Mouse (Mus musculus) forebrain, embryonic 14.5 days (tissue): ENCODE measurements around the gene Sema3d. TPM values are rescaled to one million over a fixed set of nuclear protein-coding genes. Genes with fewer than 3 reads are reported as not detected.
A peak's percentile ranks its signal among the peaks of the same experiment; 100 is the strongest.

Source experiments
- ATAC-seq: fragments of 200-750 bp; cut with Nextera tagmentation; 2 replicates; pipeline ENCODE4 v1.8.0; 2017; ENCODE audit warnings: mild to moderate bottlenecking, moderate library complexity
- DNase-seq: peaks from one replicate; pipeline ENCODE4 v3.0.0-alpha.2; 2015; ENCODE audit warnings: low spot score
- H3K27ac ChIP-seq: fragments of 300-500 bp; sonication (generic); 2 replicates; pipeline ENCODE4 v1.5.1; 2014; ENCODE audit warnings: low read depth, mild to moderate bottlenecking, control low read depth, low read length, moderate library complexity
- H3K27me3 ChIP-seq: fragments of 300-500 bp; sonication (generic); replicated peaks from 2 replicates; pipeline ENCODE4 v1.6.1; 2014; ENCODE audit warnings: low read length, control low read depth, mixed read lengths; ENCODE audit not compliant: control insufficient read depth, insufficient read depth
- H3K36me3 ChIP-seq: fragments of 300-500 bp; sonication (generic); 2 replicates; pipeline ENCODE4 v1.6.1; 2014; ENCODE audit warnings: low read length, control low read depth; ENCODE audit not compliant: control insufficient read depth, insufficient read depth
- H3K4me1 ChIP-seq: fragments of 300-500 bp; sonication (generic); 2 replicates; pipeline ENCODE4 v1.6.1; 2014; ENCODE audit warnings: antibody characterized with exemption, low read length, control low read depth; ENCODE audit not compliant: control insufficient read depth, insufficient read depth
- H3K4me2 ChIP-seq: fragments of 300-500 bp; sonication (generic); 2 replicates; pipeline ENCODE4 v1.6.1; 2014; ENCODE audit warnings: mild to moderate bottlenecking, control low read depth, low read length
- H3K4me3 ChIP-seq: fragments of 300-500 bp; sonication (generic); 2 replicates; pipeline ENCODE4 v1.5.1; 2014; ENCODE audit warnings: low read depth, low read length, control low read depth
- H3K9ac ChIP-seq: fragments of 300-500 bp; sonication (generic); 2 replicates; pipeline ENCODE4 v1.6.1; 2014; ENCODE audit warnings: mild to moderate bottlenecking, low read length, control low read depth, moderate library complexity
- H3K9me3 ChIP-seq: fragments of 300-500 bp; sonication (generic); replicated peaks from 2 replicates; pipeline ENCODE4 v1.6.1; 2016; ENCODE audit warnings: low read length, control low read depth, mixed read lengths; ENCODE audit not compliant: control insufficient read depth
- WGBS: fragments of 180-500 bp; shearing (Covaris S2); extraction: QIAGEN DNeasy Blood & Tissue Kit; methylation state at CpG from one replicate; pipeline ENCODE4 v1.1.7; 2014; 5-methylcytosine and 5-hydroxymethylcytosine counted together
- polyA plus RNA-seq: library from polyadenylated mRNA; unstranded; fragments of >200 nt; fragmentation: Nextera tagmentation; extraction: Ambion mirVana; gene quantifications from 2 replicates; pipeline ENCODE4 v1.2.1, GENCODE M21; 2014

Sema3d gene
- polyA plus RNA-seq, 1 experiment from 2014 or later = 1.3 TPM

DNA sequence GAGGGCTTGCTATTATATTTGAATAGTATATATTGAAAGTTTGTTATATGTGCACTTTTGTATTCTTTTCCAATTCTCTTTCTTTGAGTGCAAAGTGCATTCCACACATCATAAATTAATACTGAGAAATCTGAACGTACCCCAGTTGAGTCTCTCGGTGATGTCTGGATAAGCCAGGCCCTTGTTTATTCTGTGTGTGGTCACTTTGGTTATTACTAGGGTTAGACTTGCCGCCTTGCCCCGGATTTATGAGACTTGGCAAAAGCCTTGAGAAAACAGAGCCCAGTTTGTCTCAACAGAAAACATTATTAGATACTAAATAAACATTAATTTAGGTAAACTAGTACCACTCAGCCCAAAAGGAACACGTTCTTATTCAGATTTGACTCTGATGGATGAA is 40.1 kb downstream of the Sema3d start:
- no peaks in the 10 kb centered on the region for H3K27me3 ChIP-seq
- H3K27ac ChIP-seq = no peak overlapping the region
- no peaks in the 10 kb centered on the region for H3K4me1 ChIP-seq
- 87% methylated on average over 5 of the region's 5 CpGs for WGBS
- H3K9me3 ChIP-seq = no peaks in the 10 kb centered on the region
- H3K36me3 ChIP-seq = no peaks in the 10 kb centered on the region
- no peak overlapping the region for H3K4me3 ChIP-seq
- DNase-seq (no peak), ATAC-seq (no peak)
- H3K4me2 ChIP-seq = no peak overlapping the region
- no peak overlapping the region for H3K9ac ChIP-seq

GRCm38 (mm10) chr5:12441737-12442136 is 58.6 kb downstream of the Sema3d start:
- Histone ChIP-seq H3K9me3 (no peaks in the 10 kb centered on the region), H3K4me2 (no peak overlapping the region), H3K9ac (no peak overlapping the region), H3K27me3 (no peaks in the 10 kb centered on the region), H3K27ac (no peak overlapping the region), H3K4me1 (no peaks in the 10 kb centered on the region), H3K4me3 (no peak overlapping the region), H3K36me3 (no peaks in the 10 kb centered on the region)
- ATAC-seq (no peak), DNase-seq (no peak)
- 89% methylated on average over 1 of the region's 1 CpGs for WGBS

DNA sequence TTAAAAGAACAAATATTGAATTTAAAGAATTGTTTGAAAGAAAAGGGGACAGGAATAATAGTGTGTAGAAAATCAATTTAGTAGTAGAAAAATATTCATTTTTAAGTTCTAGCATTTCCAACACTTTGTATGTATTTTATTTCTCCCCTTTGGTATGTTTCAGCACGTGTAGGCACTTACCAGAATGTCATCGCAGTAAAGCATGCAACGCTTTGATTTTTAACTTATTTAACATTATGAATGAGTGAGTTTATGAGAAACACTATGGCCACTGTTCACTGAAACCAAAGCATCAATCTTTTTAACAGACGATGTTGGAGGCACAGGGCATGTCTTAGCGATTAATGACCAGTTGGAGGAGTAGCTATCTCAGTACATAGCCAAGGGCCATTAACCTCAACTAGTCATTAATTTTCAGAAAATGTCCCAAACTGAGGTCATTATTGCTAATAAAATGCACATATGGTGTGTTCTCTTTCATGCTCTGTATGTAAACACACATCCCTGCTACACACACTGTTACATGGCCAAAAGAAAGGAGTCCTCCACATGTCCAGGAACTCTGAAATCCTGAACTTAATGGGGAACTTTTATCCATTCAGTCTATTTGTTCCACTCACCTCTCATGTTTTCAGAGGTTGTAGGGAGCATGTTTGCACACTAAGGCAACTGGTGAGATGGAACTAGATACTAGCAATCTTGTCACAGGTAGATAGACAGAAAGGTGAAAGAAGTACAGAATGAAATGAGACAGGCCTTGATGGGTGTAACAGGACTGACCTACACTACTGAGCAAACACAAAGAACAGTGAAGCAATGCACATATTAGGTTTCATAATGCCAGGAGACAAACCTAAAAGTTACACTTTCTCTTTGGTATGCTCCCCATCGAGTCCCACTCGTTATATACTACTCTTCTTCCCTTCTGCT is 59.3 kb downstream of the Sema3d start:
- H3K4me2 ChIP-seq = no peak overlapping the region
- no peak overlapping the region for H3K4me3 ChIP-seq
- H3K27ac ChIP-seq = no peak overlapping the region
- DNase-seq (no peak), ATAC-seq (no peak)
- no peak overlapping the region for H3K9ac ChIP-seq
- WGBS = 90% methylated on average over 7 of the region's 7 CpGs
- no peaks in the 10 kb centered on the region for H3K36me3 ChIP-seq
- no peaks in the 10 kb centered on the region for H3K27me3 ChIP-seq
- no peaks in the 10 kb centered on the region for H3K9me3 ChIP-seq
- no peaks in the 10 kb centered on the region for H3K4me1 ChIP-seq

DNA sequence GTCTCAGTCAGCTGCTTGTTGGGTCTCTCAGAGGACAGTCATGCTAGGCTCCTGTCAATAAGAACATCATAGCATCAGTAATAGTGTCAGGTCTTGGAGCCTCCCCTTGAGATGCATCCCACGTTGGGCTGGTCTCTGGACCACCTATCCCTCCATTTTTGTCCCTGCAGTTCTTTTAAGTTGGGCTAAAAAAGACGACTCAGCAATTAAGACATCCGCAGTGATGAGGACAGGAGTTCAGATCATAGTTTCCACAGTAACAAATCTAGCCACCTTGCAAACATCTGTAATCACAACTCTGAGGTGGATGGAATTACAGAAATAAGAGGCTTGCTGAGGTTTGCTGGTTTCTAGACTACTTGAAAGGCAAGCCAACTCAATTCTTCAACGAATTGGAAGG is 67.9 kb downstream of the Sema3d start:
- Histone ChIP-seq H3K4me1 (no peaks in the 10 kb centered on the region), H3K27me3 (no peaks in the 10 kb centered on the region), H3K4me2 (no peak overlapping the region), H3K9ac (no peak overlapping the region), H3K36me3 (no peaks in the 10 kb centered on the region), H3K9me3 (no peaks in the 10 kb centered on the region), H3K4me3 (no peak overlapping the region), H3K27ac (no peak overlapping the region)
- no peak for ATAC-seq
- DNase-seq = no peak
- 85% methylated on average over 4 of the region's 4 CpGs for WGBS

DNA sequence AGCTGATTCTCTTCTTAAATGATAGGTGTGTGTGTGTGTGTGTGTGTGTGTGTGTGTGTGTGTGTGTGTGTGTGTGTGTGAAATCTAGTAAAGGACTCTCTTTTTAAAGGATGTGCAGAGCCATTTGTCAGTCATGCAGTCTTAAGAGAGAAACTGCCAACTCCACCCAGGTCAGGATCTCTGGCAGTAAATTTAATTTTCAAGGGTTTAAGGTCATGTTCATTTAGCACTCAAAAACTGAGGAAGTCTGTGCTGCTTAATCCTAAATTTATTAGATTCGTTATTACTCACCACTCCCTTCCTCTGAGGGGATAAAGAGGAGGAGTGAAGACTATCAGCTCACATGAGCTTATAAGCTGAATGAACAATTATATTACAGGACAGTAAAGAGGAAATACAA is 71.8 kb downstream of the Sema3d start:
- ATAC-seq (no peak), DNase-seq (no peak)
- Histone ChIP-seq H3K4me3 (no peak overlapping the region), H3K9ac (no peak overlapping the region), H3K4me1 (no peaks in the 10 kb centered on the region), H3K4me2 (no peak overlapping the region), H3K9me3 (no peaks in the 10 kb centered on the region), H3K27ac (no peak overlapping the region), H3K27me3 (no peaks in the 10 kb centered on the region), H3K36me3 (no peaks in the 10 kb centered on the region)
- WGBS = 65% methylated on average over 1 of the region's 1 CpGs

GRCm38 (mm10) chr5:12457509-12457908 is 74.3 kb downstream of the Sema3d start:
- 57% methylated on average over 1 of the region's 1 CpGs for whole genome bisulfite sequencing
- DNase-seq (no peak), ATAC-seq (no peak)
- no peaks in the 10 kb centered on the region for H3K9me3 ChIP-seq
- no peak overlapping the region for H3K4me2 ChIP-seq
- no peak overlapping the region for H3K4me3 ChIP-seq
- H3K4me1 ChIP-seq = no peaks in the 10 kb centered on the region
- no peak overlapping the region for H3K9ac ChIP-seq
- no peaks in the 10 kb centered on the region for H3K36me3 ChIP-seq
- no peak overlapping the region for H3K27ac ChIP-seq
- no peaks in the 10 kb centered on the region for H3K27me3 ChIP-seq

- Histone ChIP-seq H3K4me2 (no peak overlapping the region), H3K9ac (no peak overlapping the region), H3K27ac (no peak overlapping the region), H3K36me3 (no peaks in the 10 kb centered on the region), H3K4me3 (no peak overlapping the region), H3K9me3 (no peaks in the 10 kb centered on the region), H3K4me1 (no peaks in the 10 kb centered on the region), H3K27me3 (no peaks in the 10 kb centered on the region)
- DNase-seq (no peak), ATAC-seq (no peak)
- WGBS = 95% methylated on average over 4 of the region's 4 CpGs
Observed at GRCm38 (mm10) chr5:12467568-12468336, 84.6 kb downstream of the Sema3d start.

GRCm38 (mm10) chr5:12474904-12475638 is 91.9 kb downstream of the Sema3d start:
- H3K9ac ChIP-seq = no peak overlapping the region
- peak; percentile 7 for DNase-seq

More at GRCm38 (mm10) chr5:12474904-12475638, 91.9 kb downstream of the Sema3d start:
- WGBS = 27% methylated on average over 5 of the region's 5 CpGs
- H3K9me3 ChIP-seq = no peaks in the 10 kb centered on the region
- H3K27ac ChIP-seq = no peak overlapping the region
- ATAC-seq = 0 out of 2 replicates have a peak, but pooled peaks have one; percentile 34
- no peaks in the 10 kb centered on the region for H3K27me3 ChIP-seq
- no peaks in the 10 kb centered on the region for H3K36me3 ChIP-seq
- 0 out of 2 replicates have a peak, but pooled peaks cover 4% of the 10 kb centered on the region for H3K4me1 ChIP-seq
- H3K4me2 ChIP-seq = no peak overlapping the region
- H3K4me3 ChIP-seq = no peak overlapping the region
